Mouse (Mus musculus) limb, embryonic 10.5 days (tissue): ENCODE data around the gene Dkkl1. TPM values are rescaled to one million over a fixed set of nuclear protein-coding genes. Genes with fewer than 3 reads are reported as not detected.
A peak's percentile ranks its signal among the peaks of the same experiment; 100 is the strongest.

Source experiments
- DNase-seq: peaks from one replicate; pipeline ENCODE4 v3.0.0-alpha.2; 2017; ENCODE audit warnings: low spot score
- H3K27ac ChIP-seq: fragments of 300-500 bp; sonication (generic); 2 replicates; pipeline ENCODE4 v1.5.1; 2016; ENCODE audit warnings: mild to moderate bottlenecking
- H3K27me3 ChIP-seq: fragments of 300-500 bp; sonication (generic); 2 replicates; pipeline ENCODE4 v1.6.1; 2016; ENCODE audit warnings: low read depth, mild to moderate bottlenecking; ENCODE audit not compliant: poor library complexity, severe bottlenecking
- H3K36me3 ChIP-seq: fragments of 300-500 bp; sonication (generic); 2 replicates; pipeline ENCODE4 v1.6.1; 2016; ENCODE audit warnings: mild to moderate bottlenecking, moderate library complexity
- H3K4me1 ChIP-seq: fragments of 300-500 bp; sonication (generic); 2 replicates; pipeline ENCODE4 v1.6.1; 2016
- H3K4me3 ChIP-seq: fragments of 300-500 bp; sonication (generic); 2 replicates; pipeline ENCODE4 v1.5.1; 2016; ENCODE audit warnings: mild to moderate bottlenecking, moderate library complexity
- H3K9me3 ChIP-seq: fragments of 300-500 bp; sonication (generic); replicated peaks from 2 replicates; pipeline ENCODE4 v1.6.1; 2016; ENCODE audit warnings: mild to moderate bottlenecking
- WGBS: fragments of 180-500 bp; shearing (Covaris S2); methylation state at CpG from one replicate; pipeline ENCODE4 v1.1.7; 2016; 5-methylcytosine and 5-hydroxymethylcytosine counted together
- polyA plus RNA-seq: library from polyadenylated mRNA; unstranded; fragments of >200 nt; fragmentation: Nextera tagmentation; extraction: Ambion mirVana; gene quantifications from 2 replicates; pipeline ENCODE4 v1.2.1, GENCODE M21; 2016

Gene Dkkl1
- polyA plus RNA-seq, 1 experiment from 2014 or later, result 0.41 TPM

DNA sequence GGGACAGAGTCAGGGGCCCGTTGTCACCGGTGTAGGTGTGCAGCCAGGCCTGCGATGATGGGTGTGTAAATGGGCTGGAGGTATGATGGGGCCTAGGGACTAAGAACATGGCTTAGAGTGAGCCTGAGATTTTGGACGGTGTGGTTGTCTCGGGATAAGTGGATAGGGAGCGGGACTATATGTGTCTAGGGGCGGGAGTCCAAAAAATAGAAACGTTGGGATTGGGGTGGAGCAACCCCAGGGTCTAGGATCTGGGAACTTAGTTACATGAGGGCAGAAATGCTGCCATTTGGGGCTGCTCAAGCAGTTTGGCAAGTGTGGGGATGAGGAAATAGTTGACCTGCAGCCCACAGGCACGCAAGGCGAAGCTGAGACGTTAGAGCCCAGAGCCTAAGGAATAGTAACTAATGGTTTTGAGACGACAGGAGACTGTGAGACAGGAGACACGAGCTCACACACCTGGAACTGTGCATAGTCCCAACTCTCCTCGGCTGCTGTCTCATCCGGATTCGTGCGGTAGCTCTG, 23.8 kb upstream of the Dkkl1 start:
- Histone ChIP-seq H3K9me3 (no peaks in the 10 kb centered on the region), H3K4me3 (peak overlapping the region; percentile 44), H3K27me3 (peaks cover 50% of the 10 kb centered on the region), H3K27ac (peak overlapping the region; percentile 77), H3K4me1 (peaks cover 71% of the 10 kb centered on the region), H3K36me3 (peaks cover 36% of the 10 kb centered on the region)
- 28% methylated on average over 17 of the region's 17 CpGs for WGBS
- DNase-seq, result no peak

DNA sequence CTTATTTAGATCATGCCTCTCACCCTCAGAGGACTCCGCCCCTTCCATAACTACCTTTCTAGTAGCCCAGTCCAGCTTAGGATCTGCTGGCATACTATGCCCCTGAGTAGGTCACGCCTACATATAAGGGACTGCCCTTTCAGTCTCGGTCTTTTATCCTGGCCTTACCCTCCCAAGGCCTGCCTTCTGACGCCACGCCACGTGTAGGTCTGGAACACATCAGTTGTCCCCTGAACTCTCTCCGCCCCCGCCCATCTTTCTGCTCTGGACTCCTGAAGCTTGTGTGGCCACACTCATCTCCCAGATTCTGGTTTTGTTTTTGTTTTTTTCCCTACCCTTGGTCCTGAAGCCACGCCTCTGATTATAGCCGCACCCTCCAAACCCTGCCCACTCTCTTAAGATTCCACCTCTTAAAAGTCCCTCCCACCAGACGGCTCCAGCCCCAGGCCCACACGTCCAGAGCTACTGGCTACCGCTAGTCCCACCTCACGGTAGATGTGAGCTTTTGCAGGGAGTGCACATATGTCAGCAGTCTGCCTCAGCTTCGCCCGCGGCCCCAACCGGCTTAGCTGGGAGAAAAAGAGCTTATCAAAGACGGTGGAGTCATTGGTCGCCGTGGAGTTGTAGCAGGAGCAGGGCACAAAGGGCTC, 23.1 kb upstream of the Dkkl1 start:
- Histone ChIP-seq H3K36me3 (peaks cover 41% of the 10 kb centered on the region), H3K9me3 (no peaks in the 10 kb centered on the region), H3K4me3 (peak overlapping the region; percentile 44), H3K27ac (peak overlapping the region; percentile 77), H3K27me3 (peaks cover 45% of the 10 kb centered on the region), H3K4me1 (peaks cover 67% of the 10 kb centered on the region)
- DNase-seq, result peak; percentile 82
- 3% methylated on average over 21 of the region's 21 CpGs for WGBS

DNA sequence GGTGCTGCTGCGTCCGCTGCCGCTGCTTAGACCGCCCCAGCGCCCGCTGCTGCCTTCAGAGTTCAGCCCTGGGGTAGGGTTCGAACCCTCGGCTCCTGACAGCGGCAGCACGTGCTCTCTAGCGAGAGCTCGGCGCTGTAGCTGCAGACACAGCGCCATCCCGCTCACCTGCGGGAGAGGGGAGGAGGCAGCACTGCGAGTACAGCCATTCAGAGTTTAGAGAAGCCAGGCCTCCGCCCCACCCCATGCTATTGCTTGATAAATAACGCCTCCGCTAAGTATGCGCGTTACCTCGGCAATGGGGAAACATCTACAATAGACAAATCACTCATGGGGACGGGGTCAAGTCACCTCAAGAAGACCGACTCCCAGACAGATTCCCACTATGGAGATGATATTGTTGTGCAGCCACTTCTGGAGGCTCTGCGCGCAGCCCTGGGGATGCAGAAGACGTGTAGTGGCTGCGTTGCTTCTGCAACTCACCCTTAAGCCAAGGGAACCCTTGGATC, 22.4 kb upstream of the Dkkl1 start:
- H3K27me3 ChIP-seq, result peaks cover 38% of the 10 kb centered on the region
- H3K9me3 ChIP-seq, result no peaks in the 10 kb centered on the region
- H3K27ac ChIP-seq, result peak overlapping the region; percentile 77
- peak overlapping the region; percentile 29 for H3K4me3 ChIP-seq
- H3K36me3 ChIP-seq, result peaks cover 47% of the 10 kb centered on the region
- H3K4me1 ChIP-seq, result peaks cover 64% of the 10 kb centered on the region
- 9% methylated on average over 29 of the region's 29 CpGs for WGBS
- no peak for DNase-seq

DNA sequence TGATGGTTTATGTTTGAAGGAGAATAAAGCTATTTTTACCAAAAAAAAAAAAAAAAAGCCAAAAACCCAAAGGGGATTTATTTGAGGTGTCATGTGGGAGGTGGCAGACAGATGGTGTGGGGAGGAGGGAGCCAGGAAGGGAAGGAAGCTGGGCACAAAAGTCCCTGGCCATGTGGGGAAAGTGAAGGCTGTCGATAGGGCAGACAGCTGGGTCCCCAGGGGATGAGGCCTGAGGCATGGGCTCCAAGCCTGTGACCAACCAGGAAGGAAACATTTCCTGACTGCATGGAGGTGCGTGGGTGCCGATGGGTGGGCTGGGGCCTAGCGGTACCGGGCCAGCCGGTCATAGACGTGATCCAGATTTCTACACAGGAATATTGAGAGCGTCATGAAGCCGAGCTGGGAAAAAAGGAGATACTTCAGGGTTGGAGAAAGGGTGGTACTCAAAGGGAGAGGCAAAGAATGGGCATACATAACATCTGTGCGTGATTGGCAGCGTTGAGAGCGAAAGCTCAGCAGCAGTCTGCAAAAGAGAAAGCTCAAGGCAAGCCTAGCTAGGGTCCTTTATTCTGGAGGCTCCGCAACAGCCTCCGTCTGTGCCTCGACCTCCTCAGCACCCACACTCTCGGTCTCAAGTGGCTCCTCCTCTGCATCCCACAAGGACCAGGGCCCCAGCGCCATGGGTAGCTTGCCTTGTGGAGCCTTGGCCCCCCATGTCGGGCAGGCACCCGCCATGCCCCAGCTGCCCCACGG, 21.8 kb upstream of the Dkkl1 start:
- Histone ChIP-seq H3K4me3 (peak overlapping the region; percentile 29), H3K36me3 (peaks cover 54% of the 10 kb centered on the region), H3K9me3 (no peaks in the 10 kb centered on the region), H3K27me3 (peaks cover 32% of the 10 kb centered on the region), H3K4me1 (peaks cover 58% of the 10 kb centered on the region), H3K27ac (peak overlapping the region; percentile 77)
- WGBS, result 26% methylated on average over 20 of the region's 20 CpGs
- peak; percentile 64 for DNase-seq

DNA sequence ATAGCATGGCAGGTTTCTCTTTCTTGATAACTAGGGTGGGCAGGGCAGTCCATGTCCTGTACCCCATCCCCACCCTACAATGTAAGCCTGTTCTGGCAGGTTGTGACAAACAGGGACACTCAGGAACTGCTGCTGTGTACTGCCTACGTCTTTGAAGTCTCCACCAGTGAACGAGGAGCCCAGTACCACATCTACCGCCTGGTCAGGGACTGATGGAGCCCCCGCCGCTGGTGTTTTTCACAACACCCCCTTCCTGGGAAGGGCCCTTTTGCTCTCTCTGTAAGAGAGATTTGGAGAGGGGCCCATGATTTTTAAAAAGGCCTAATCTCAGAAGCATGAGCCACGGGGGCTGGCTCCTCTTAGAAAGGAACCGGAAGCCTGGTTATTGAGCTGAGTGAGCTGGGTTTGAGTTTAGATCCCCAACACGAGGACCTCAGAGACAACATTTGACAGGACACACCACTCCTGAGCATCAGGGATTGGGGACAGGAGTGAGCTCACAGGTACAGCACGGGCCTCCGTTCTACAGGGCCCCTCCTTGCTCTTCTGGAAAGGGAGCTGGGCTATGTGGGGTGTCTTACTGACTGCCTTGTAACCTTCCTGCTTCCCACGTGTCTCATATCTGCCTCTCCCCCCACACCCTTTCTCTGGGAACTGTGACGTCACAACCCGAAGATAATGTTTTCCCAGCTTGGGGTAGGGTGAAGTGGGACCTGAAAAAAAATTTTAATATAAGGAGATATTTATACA, 20.9 kb upstream of the Dkkl1 start:
- no peaks in the 10 kb centered on the region for H3K9me3 ChIP-seq
- peaks cover 55% of the 10 kb centered on the region for H3K4me1 ChIP-seq
- H3K27ac ChIP-seq, result no peak overlapping the region
- peaks cover 62% of the 10 kb centered on the region for H3K36me3 ChIP-seq
- 66% methylated on average over 13 of the region's 13 CpGs for WGBS
- H3K4me3 ChIP-seq, result no peak overlapping the region
- DNase-seq, result peak; percentile 33
- H3K27me3 ChIP-seq, result peaks cover 23% of the 10 kb centered on the region

DNA sequence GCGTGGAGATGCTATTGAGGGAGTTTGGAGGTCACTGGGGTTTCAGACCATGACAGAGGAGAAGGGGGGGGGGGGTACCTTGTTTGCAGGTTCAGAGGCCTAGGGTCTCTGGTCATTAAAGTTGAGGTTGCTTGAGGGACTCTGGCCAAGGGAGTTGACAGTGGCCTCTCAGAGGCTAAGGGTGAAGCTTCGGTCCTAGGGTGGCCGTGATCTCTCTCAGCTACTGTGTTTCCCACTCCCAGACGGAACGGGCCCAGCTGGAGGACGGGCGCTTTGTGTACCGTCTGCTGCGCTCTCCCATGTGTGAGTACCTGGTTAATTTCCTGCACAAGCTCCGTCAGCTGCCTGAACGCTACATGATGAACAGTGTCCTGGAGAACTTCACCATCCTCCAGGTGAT, 20.0 kb upstream of the Dkkl1 start:
- H3K36me3 ChIP-seq, result peaks cover 72% of the 10 kb centered on the region
- DNase-seq, result peak; percentile 31
- H3K4me1 ChIP-seq, result peaks cover 52% of the 10 kb centered on the region
- WGBS, result 88% methylated on average over 11 of the region's 11 CpGs
- no peak overlapping the region for H3K4me3 ChIP-seq
- peaks cover 14% of the 10 kb centered on the region for H3K27me3 ChIP-seq
- no peaks in the 10 kb centered on the region for H3K9me3 ChIP-seq
- H3K27ac ChIP-seq, result no peak overlapping the region

DNA sequence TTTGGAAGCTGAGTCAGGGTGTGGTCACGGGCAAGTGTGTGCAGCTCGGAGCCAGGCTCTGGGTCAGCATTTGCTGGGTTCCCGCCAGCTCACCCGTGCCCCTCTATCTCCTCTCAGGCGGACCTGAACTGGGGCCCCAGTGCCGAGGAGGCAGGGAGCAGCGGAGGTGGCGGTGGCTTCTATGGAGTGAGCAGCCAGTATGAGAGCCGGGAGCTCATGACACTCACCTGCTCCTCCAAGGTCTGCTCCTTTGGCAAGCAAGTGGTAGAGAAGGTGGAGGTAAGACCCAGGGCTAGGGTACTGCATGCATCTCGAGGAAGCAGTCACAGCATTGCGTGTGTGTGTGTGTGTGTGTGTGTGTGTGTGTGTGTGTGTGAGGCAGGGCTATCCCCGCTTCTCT, 19.2 kb upstream of the Dkkl1 start:
- WGBS, result 92% methylated on average over 12 of the region's 12 CpGs
- Histone ChIP-seq H3K27me3 (peaks cover 6% of the 10 kb centered on the region), H3K36me3 (peaks cover 79% of the 10 kb centered on the region)

DNA sequence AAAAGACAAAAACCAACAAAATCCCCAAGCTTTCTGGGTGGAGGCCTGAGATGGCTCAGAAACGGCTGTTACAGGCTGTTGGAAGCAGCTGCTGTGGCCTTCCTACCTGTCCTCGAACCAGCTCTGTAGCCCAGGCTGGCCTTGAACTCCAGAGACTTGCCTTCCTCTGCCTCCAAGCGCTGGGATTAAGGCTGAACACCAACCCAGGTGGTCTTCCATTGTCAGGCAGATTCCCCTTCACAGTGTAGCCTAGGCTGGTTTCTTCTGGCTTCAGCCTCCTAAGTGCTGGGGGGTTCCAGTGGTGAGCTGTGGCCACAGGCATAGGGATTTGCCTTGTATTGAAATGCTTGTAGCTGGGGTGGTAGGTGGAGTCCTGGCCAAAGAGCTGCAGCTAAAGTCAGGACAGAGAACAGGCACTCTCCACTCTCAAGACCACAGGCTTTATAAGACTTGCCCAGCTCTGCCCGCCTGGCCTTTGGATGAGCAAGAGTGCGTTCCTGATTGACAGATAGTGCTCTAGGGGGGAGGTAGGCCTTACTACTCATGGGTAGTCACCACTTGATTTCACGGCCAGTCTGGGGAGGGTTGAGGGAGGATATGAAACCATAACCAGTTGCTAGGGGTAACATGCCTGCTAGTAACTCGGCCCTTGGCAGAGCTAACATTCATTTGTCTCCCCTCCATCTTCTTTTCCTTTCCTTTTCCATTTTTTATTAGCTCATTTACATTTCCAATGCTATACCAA, 17.7 kb upstream of the Dkkl1 start:
- DNase-seq, result peak; percentile 27
- 90% methylated on average over 7 of the region's 7 CpGs for WGBS
- Histone ChIP-seq H3K27ac (no peak overlapping the region), H3K27me3 (no peaks in the 10 kb centered on the region), H3K36me3 (peaks cover 95% of the 10 kb centered on the region), H3K9me3 (no peaks in the 10 kb centered on the region), H3K4me3 (no peak overlapping the region), H3K4me1 (peaks cover 35% of the 10 kb centered on the region)

More for the DNA sequence above, 19.2 kb upstream of the Dkkl1 start:
- DNase-seq, result peak; percentile 32
- H3K4me3 ChIP-seq, result no peak overlapping the region
- peaks cover 50% of the 10 kb centered on the region for H3K4me1 ChIP-seq
- no peaks in the 10 kb centered on the region for H3K9me3 ChIP-seq
- H3K27ac ChIP-seq, result no peak overlapping the region

DNA sequence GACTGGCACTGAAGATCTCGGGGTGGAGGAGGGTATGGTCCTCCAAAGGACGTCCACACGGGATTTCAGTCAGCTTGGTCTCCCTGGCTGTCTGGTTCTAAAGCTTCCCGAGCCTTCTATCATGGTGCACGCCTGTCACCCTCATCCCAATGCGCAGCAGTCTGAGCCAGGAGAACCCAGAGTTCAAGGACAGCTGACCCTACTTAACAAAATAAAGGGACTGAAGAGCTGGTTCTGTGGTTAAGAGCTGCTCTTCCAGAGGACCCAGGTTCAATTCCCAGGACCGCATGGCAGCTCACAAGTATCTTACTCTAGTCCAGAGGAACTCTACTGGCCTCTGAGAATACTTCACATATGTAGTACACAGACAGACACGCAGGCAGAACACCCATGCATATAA, 17.1 kb upstream of the Dkkl1 start:
- no peak overlapping the region for H3K4me3 ChIP-seq
- no peak overlapping the region for H3K27ac ChIP-seq
- WGBS, result 93% methylated on average over 8 of the region's 8 CpGs
- H3K36me3 ChIP-seq, result peaks cover 98% of the 10 kb centered on the region
- H3K9me3 ChIP-seq, result no peaks in the 10 kb centered on the region
- peak; percentile 28 for DNase-seq
- H3K4me1 ChIP-seq, result peaks cover 30% of the 10 kb centered on the region
- no peaks in the 10 kb centered on the region for H3K27me3 ChIP-seq

DNA sequence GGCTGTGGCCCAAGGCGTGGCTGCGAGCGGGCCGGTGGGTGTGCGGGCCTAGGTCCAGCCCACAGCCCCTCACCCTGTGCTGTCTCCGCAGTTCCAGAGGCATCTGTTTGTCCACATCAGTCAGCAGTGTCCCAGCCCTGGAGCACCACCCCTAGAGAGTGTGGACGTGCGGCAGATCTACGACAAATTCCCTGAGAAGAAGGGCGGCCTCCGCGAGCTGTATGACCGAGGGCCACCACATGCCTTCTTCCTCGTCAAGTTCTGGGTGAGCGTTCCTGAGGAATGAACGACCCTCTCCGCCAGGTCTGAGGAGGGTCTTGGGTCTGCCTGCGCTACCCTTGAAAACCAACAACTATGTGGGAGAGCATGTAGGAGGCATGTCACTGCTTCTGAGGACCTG, 16.6 kb upstream of the Dkkl1 start:
- WGBS, result 96% methylated on average over 18 of the region's 18 CpGs
- peaks cover 25% of the 10 kb centered on the region for H3K4me1 ChIP-seq
- H3K9me3 ChIP-seq, result no peaks in the 10 kb centered on the region
- no peak overlapping the region for H3K4me3 ChIP-seq
- H3K36me3 ChIP-seq, result peaks cover 98% of the 10 kb centered on the region
- DNase-seq, result peak; percentile 28
- H3K27me3 ChIP-seq, result no peaks in the 10 kb centered on the region
- H3K27ac ChIP-seq, result no peak overlapping the region

DNA sequence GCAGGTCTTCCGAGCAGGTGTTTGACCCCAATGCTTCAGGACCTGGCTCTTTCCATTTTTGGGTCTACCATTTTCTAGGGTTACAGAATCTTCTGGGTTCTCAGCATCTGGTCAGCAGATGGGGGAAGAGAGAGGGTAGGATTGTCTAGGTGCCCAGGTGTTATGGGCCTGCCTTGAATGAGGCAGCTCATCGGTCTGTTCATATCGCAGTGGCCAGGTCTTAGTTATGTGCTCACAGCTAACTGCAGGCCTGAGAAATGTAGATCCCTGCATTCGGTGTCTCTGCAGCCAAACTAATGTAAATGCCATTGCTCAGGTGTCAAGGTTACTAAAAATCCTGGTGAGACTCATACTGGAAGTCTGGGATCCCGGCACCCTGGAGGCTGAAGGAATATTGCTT, 14.5 kb upstream of the Dkkl1 start:
- Histone ChIP-seq H3K9me3 (no peaks in the 10 kb centered on the region), H3K27ac (no peak overlapping the region), H3K27me3 (no peaks in the 10 kb centered on the region), H3K4me1 (peaks cover 6% of the 10 kb centered on the region), H3K36me3 (peaks cover 98% of the 10 kb centered on the region), H3K4me3 (no peak overlapping the region)
- DNase-seq, result no peak
- WGBS, result 95% methylated on average over 5 of the region's 5 CpGs

DNA sequence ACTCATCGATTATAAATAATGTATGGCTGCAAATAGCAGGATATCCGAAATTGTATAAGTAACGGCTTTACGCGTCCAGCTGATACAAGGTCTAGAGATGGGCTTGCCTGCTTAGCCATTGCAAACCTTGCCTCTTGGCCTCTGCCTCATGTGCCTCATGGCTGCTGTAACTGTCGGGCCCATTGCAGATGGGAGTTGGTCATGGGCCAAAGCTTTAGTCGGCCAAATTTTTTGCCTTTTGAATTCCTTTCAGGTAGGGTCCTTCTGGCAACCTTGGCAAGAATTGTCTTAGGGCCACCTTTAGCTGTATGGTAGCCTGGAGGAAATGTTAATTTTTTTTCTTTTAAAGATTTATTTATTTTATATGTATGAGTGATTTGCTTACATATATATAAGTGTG, 12.9 kb upstream of the Dkkl1 start:
- H3K4me3 ChIP-seq, result no peak overlapping the region; the same call in 1 of the 2 replicates
- WGBS, result 94% methylated on average over 7 of the region's 7 CpGs
- H3K9me3 ChIP-seq, result no peaks in the 10 kb centered on the region
- H3K36me3 ChIP-seq, result peaks cover 100% of the 10 kb centered on the region
- peak; percentile 27 for DNase-seq
- H3K4me1 ChIP-seq, result peaks cover 8% of the 10 kb centered on the region
- no peak overlapping the region for H3K27ac ChIP-seq
- H3K27me3 ChIP-seq, result no peaks in the 10 kb centered on the region
